Mouse (Mus musculus) stomach, postnatal 0 days (tissue): ENCODE measurements at regions not wholly inside any gene's neighbourhood (a gene's known extent, or its start where the extent isn't known, plus 50 kb on each side); places are given as distances from the start of the nearest gene placed in this dataset.

ENCODE experiments used
- ATAC-seq: fragments of 200-750 bp; cut with Nextera tagmentation; 2 replicates; pipeline ENCODE4 v1.8.0; 2017; ENCODE audit not compliant: low FRiP score, low TSS enrichment
- DNase-seq: peaks from one replicate; pipeline ENCODE4 v3.0.0-alpha.2; 2016; ENCODE audit warnings: low spot score
- H3K27ac ChIP-seq: fragments of 300-500 bp; sonication (generic); replicated peaks from 2 replicates; pipeline ENCODE4 v1.5.1; 2014; ENCODE audit warnings: mild to moderate bottlenecking, control low read depth
- H3K27me3 ChIP-seq: fragments of 300-500 bp; sonication (generic); 2 replicates; pipeline ENCODE4 v1.6.1; 2014; ENCODE audit warnings: low read length; ENCODE audit not compliant: control insufficient read depth, insufficient read depth
- H3K36me3 ChIP-seq: fragments of 300-500 bp; sonication (generic); 2 replicates; pipeline ENCODE4 v1.6.1; 2014; ENCODE audit warnings: low read length, mixed read lengths; ENCODE audit not compliant: control insufficient read depth, insufficient read depth
- H3K4me1 ChIP-seq: fragments of 300-500 bp; sonication (generic); replicated peaks from 2 replicates; pipeline ENCODE4 v1.6.1; 2014; ENCODE audit warnings: antibody characterized with exemption; ENCODE audit not compliant: control insufficient read depth, insufficient read depth
- H3K4me2 ChIP-seq: fragments of 300-500 bp; sonication (generic); replicated peaks from 2 replicates; pipeline ENCODE4 v1.6.1; 2014; ENCODE audit warnings: low read depth, mild to moderate bottlenecking, control low read depth, moderate library complexity
- H3K4me3 ChIP-seq: fragments of 300-500 bp; sonication (generic); 2 replicates; pipeline ENCODE4 v1.5.1; 2014; ENCODE audit warnings: low read depth, low read length, control low read depth
- H3K9ac ChIP-seq: fragments of 300-500 bp; sonication (generic); 2 replicates; pipeline ENCODE4 v1.6.1; 2014; ENCODE audit warnings: mild to moderate bottlenecking, low read length, control low read depth, mixed read lengths
- H3K9me3 ChIP-seq: fragments of 300-500 bp; sonication (generic); 2 replicates; pipeline ENCODE4 v1.6.1; 2016; ENCODE audit warnings: low read length; ENCODE audit not compliant: control insufficient read depth
- CTCF ChIP-seq: IDR thresholded peaks from 2 replicates; pipeline ENCODE4 v1.5.1; 2016; ENCODE audit warnings: antibody characterized with exemption, low read depth, mild to moderate bottlenecking, moderate library complexity
- EP300 ChIP-seq: optimal IDR thresholded peaks from 2 replicates; pipeline ENCODE3; 2016; ENCODE audit warnings: antibody characterized with exemption
- WGBS: fragments of 180-500 bp; shearing (Covaris S2); extraction: QIAGEN DNeasy Blood & Tissue Kit; methylation state at CpG from one replicate; pipeline ENCODE4 v1.1.7; 2014; 5-methylcytosine and 5-hydroxymethylcytosine counted together

- 73% methylated on average over 4 of the region's 4 CpGs for WGBS
- H3K27me3 ChIP-seq: no peaks in the 10 kb centered on the region
- ATAC-seq (no peak), DNase-seq (no peak)
- no peaks in the 10 kb centered on the region for H3K4me1 ChIP-seq
- no peak overlapping the region for H3K4me3 ChIP-seq
- H3K4me2 ChIP-seq: no peak overlapping the region
- TF ChIP-seq CTCF (no peak), EP300 (no peak)
- no peaks in the 10 kb centered on the region for H3K36me3 ChIP-seq
- no peak overlapping the region for H3K9ac ChIP-seq
- no peaks in the 10 kb centered on the region for H3K9me3 ChIP-seq
- H3K27ac ChIP-seq: no peak overlapping the region
These were observed 210.4 kb upstream of the Dnajc24 start for GRCm38 (mm10) chr2:106213740-106214139.

- no peak overlapping the region for H3K4me3 ChIP-seq
- no peak overlapping the region for H3K4me2 ChIP-seq
- no peaks in the 10 kb centered on the region for H3K9me3 ChIP-seq
- no peak overlapping the region for H3K27ac ChIP-seq
- ATAC-seq: no peak
- H3K36me3 ChIP-seq: no peaks in the 10 kb centered on the region
- H3K9ac ChIP-seq: no peak overlapping the region
- no peaks in the 10 kb centered on the region for H3K27me3 ChIP-seq
- DNase-seq: no peak
- WGBS: 60% methylated on average over 1 of the region's 1 CpGs
- no peaks in the 10 kb centered on the region for H3K4me1 ChIP-seq
- TF ChIP-seq CTCF: no peak
- no peak for TF ChIP-seq EP300
These were observed 207.4 kb upstream of the Dnajc24 start for GRCm38 (mm10) chr2:106210773-106211172.

- WGBS: 65% methylated on average over 4 of the region's 4 CpGs
- Histone ChIP-seq H3K4me2 (no peak overlapping the region), H3K27ac (no peak overlapping the region), H3K27me3 (no peaks in the 10 kb centered on the region), H3K9ac (no peak overlapping the region), H3K4me1 (no peaks in the 10 kb centered on the region), H3K36me3 (no peaks in the 10 kb centered on the region), H3K4me3 (no peak overlapping the region), H3K9me3 (no peaks in the 10 kb centered on the region)
- DNase-seq (no peak), ATAC-seq (no peak)
- no peak for TF ChIP-seq CTCF
- TF ChIP-seq EP300: no peak
These were observed 205.5 kb upstream of the Dnajc24 start for GRCm38 (mm10) chr2:106208767-106209250.

- Histone ChIP-seq H3K27me3 (no peaks in the 10 kb centered on the region), H3K36me3 (no peaks in the 10 kb centered on the region), H3K27ac (no peak overlapping the region), H3K9ac (no peak overlapping the region), H3K4me3 (no peak overlapping the region), H3K4me2 (no peak overlapping the region), H3K4me1 (no peaks in the 10 kb centered on the region), H3K9me3 (no peaks in the 10 kb centered on the region)
- TF ChIP-seq CTCF (peak; percentile 28; the same call in 1 of the 2 replicates), EP300 (no peak)
- 93% methylated on average over 2 of the region's 2 CpGs for WGBS
- DNase-seq: no peak
- ATAC-seq: no peak
These were observed 196.8 kb upstream of the Dnajc24 start for GRCm38 (mm10) chr2:106200130-106200529.

- no peaks in the 10 kb centered on the region for H3K4me1 ChIP-seq
- 31% methylated on average over 7 of the region's 7 CpGs for WGBS
- TF ChIP-seq CTCF: no peak
- DNase-seq (no peak), ATAC-seq (no peak)
- no peaks in the 10 kb centered on the region for H3K9me3 ChIP-seq
- no peak overlapping the region for H3K4me2 ChIP-seq
- H3K4me3 ChIP-seq: no peak overlapping the region
- H3K27ac ChIP-seq: no peak overlapping the region
- H3K9ac ChIP-seq: no peak overlapping the region
- no peaks in the 10 kb centered on the region; the same call in 1 of the 2 replicates for H3K27me3 ChIP-seq
- H3K36me3 ChIP-seq: no peaks in the 10 kb centered on the region
These were observed 191.8 kb upstream of the Dnajc24 start for GRCm38 (mm10) chr2:106195170-106195569.

- Histone ChIP-seq H3K27ac (no peak overlapping the region), H3K9ac (no peak overlapping the region), H3K27me3 (no peaks in the 10 kb centered on the region; the same call in 1 of the 2 replicates), H3K9me3 (no peaks in the 10 kb centered on the region), H3K4me3 (peak overlapping the region; percentile 4; the same call in 1 of the 2 replicates), H3K4me1 (no peaks in the 10 kb centered on the region), H3K4me2 (peak overlapping the region; percentile 42), H3K36me3 (no peaks in the 10 kb centered on the region)
- DNase-seq (peak; percentile 69), ATAC-seq (no peak)
- no peak for TF ChIP-seq EP300
- TF ChIP-seq CTCF: peak; percentile 83
- 9% methylated on average over 14 of the region's 14 CpGs for WGBS
These were observed 191.1 kb upstream of the Dnajc24 start for GRCm38 (mm10) chr2:106194369-106195023.
